Mouse (Mus musculus): ENCODE results near the gene Hist1h3e.

- TF ChIP-seq GATA1 (IDR thresholded peaks at IDR 0.05; ENCODE audit: borderline replicate concordance, low read length) (no peak), FLI1 (IDR thresholded peaks at IDR 0.05; ENCODE audit: low read length) (no peak)
These were observed 29.0 kb upstream of the Hist1h3e start for GRCm38 (mm10) chr13:23591206-23591605.

All from megakaryocyte, embryonic 14.5 days (primary cell).